Mouse (Mus musculus) C2C12 (cell line): ENCODE measurements around the gene Slamf8.

Source experiments
- CEBPB ChIP-seq: IDR thresholded peaks from one replicate; pipeline ENCODE4 v1.6.1; 2011; ENCODE audit warnings: low read depth, mild to moderate bottlenecking, control low read depth, moderate library complexity
- CTCF ChIP-seq: IDR thresholded peaks from one replicate; pipeline ENCODE4 v1.5.1; 2011; ENCODE audit not compliant: control insufficient read depth, insufficient read depth, insufficient read length
- MAX ChIP-seq: IDR thresholded peaks from one replicate; pipeline ENCODE4 v1.6.1; 2011; ENCODE audit warnings: mild to moderate bottlenecking, control low read depth
- MYOD1 ChIP-seq: IDR thresholded peaks from one replicate; pipeline ENCODE4 v1.6.1; 2011; ENCODE audit warnings: low read depth; ENCODE audit not compliant: control insufficient read depth, insufficient read length
- MYOG ChIP-seq: IDR thresholded peaks from one replicate; pipeline ENCODE4 v1.6.1; 2011; ENCODE audit not compliant: control insufficient read depth, insufficient read length; ENCODE audit errors: extremely low read depth

- TF ChIP-seq CTCF = peak; percentile 68
- TF ChIP-seq MAX = no peak
- no peak for TF ChIP-seq CEBPB
- TF ChIP-seq MYOD1 = no peak
- TF ChIP-seq MYOG = no peak
These were observed 42.3 kb upstream of the Slamf8 start, which contains the start of gene Dusp23 for GRCm38 (mm10) chr1:172632451-172633326.
